In the genomic region with DNA sequence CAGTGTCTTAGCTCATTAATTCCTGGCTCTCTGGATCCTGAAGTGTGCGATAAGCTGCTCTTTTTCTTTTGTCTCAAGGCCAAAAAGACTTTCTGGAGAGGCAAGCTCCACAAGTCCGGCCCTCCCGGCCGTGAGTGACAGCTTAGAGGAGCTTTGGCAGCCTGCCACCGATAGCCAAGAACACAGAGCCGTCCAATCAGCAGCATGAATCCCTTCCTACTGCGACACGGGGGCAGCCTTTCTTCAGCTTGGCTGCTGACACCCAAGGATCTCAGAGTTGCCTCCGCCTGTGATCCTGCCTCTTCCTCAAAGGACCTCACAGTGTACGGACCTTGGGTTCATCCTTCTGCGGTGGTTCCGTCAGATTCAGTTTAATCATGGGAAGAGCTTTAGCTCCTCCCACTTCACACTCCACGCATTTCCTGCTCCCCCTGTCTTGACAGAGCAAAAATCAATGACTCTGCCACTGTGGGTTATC, we compare ENCODE assay signal across 8 mouse cellular contexts. TPM values are rescaled to one million over a fixed set of nuclear protein-coding genes. Genes with fewer than 3 reads are reported as not detected.
DNase-seq lines count a peak whose midpoint lies in the region; ATAC-seq lines count a peak whose summit lies in the region.

No protein-coding gene starts in this region.

- DNase-seq in NIH3T3 (ENCODE audit: low read depth): peak; percentile 94
- DNase-seq in cerebellum, postnatal 10 days: peak; percentile 96
- peak; percentile 83 to 88 for DNase-seq in frontal cortex, postnatal 14 days (ENCODE audit: low spot score in 2 of 2)
- peak; percentile 81 to 86 for DNase-seq in layer of hippocampus, postnatal 14 days (ENCODE audit: low spot score in 2 of 2)
- DNase-seq in lung, postnatal 14 days: peak; percentile 98
- peak; percentile 93 for DNase-seq in ovary, postnatal 36 days (ENCODE audit: low spot score)
- peak; percentile 84 for DNase-seq in thymus, postnatal 14 days

- H3K4me3 ChIP-seq in hindbrain, embryonic 13.5 days: peak overlapping the region; percentile 32

- peak; percentile 77 for ATAC-seq in hindbrain, embryonic 13.5 days (ENCODE audit: low FRiP score)

- WGBS in hindbrain, embryonic 13.5 days: under 1% methylated on average over 13 of the region's 13 CpGs

- peak overlapping the region; percentile 93 for H3K27ac ChIP-seq in hindbrain, embryonic 13.5 days

- peak overlapping the region; percentile 64 for H3K9ac ChIP-seq in hindbrain, embryonic 13.5 days

- peaks cover 54% of the 10 kb centered on the region for H3K4me1 ChIP-seq in hindbrain, embryonic 13.5 days (replicated peaks)

- peak overlapping the region; percentile 60 for H3K4me2 ChIP-seq in hindbrain, embryonic 13.5 days

- no peaks in the 10 kb centered on the region for H3K27me3 ChIP-seq in hindbrain, embryonic 13.5 days

- 0 out of 2 replicates have a peak, but pooled peaks cover 6% of the 10 kb centered on the region for H3K9me3 ChIP-seq in hindbrain, embryonic 13.5 days

- peaks cover 7% of the 10 kb centered on the region; the same call in 1 of the 2 replicates for H3K36me3 ChIP-seq in hindbrain, embryonic 13.5 days

RNA-seq across cellular contexts. Expression of gene Maml3, which starts 57.9 kb away (rescaled TPM):
- polyA plus RNA-seq in hindbrain, embryonic 13.5 days (2015; fragmentation: Nextera tagmentation; extraction: Ambion mirVana): 8.2 TPM in 2 replicates
- 1 to 10 TPM; 7.4 to 8.5 TPM for total RNA-seq in layer of hippocampus, postnatal 14 days (2021)

Comparison
In these comparisons a context has a peak if more than half of its experiments do, and no peak if none do; other contexts are left out.
1. Peak in every context shown above with its lines: DNase-seq, ATAC-seq, H3K4me3 ChIP-seq and H3K27ac ChIP-seq.